Mouse (Mus musculus) spleen, adult 2 months (tissue): ENCODE measurements around the gene Casr. TPM values are rescaled to one million over a fixed set of nuclear protein-coding genes. Genes with fewer than 3 reads are reported as not detected.

Experiments used
- DNase-seq, 2 experiments: peaks; one replicate each; pipeline versions ENCODE4 v3.0.0 to v3.0.0-alpha.2; 2012 to 2021; ENCODE audit warnings: low spot score in 2 of 2, low read depth in 1 of 2
- H3K27ac ChIP-seq: fragments of 200-500 bp; 2 replicates; pipeline ENCODE4 v1.5.1; 2012; ENCODE audit warnings: low read length, inconsistent platforms; ENCODE audit not compliant: insufficient read depth
- H3K27me3 ChIP-seq: fragments of 200-500 bp; 2 replicates; pipeline ENCODE4 v1.6.1; 2012; ENCODE audit warnings: mild to moderate bottlenecking, moderate library complexity, low read length, inconsistent platforms; ENCODE audit not compliant: control insufficient read depth, insufficient read depth
- H3K36me3 ChIP-seq: fragments of 200-500 bp; 2 replicates; pipeline ENCODE4 v1.6.1; 2012; ENCODE audit warnings: mild to moderate bottlenecking, low read length, inconsistent platforms; ENCODE audit not compliant: control insufficient read depth, insufficient read depth
- H3K4me1 ChIP-seq: fragments of 200-500 bp; 2 replicates; pipeline ENCODE4 v1.6.1; 2011; ENCODE audit warnings: inconsistent platforms; ENCODE audit not compliant: control insufficient read depth, insufficient read depth, insufficient read length
- H3K4me3 ChIP-seq: fragments of 200-500 bp; 2 replicates; pipeline ENCODE4 v1.5.1; 2011; ENCODE audit warnings: mild to moderate bottlenecking, inconsistent platforms; ENCODE audit not compliant: insufficient read depth, insufficient read length; ENCODE audit errors: extremely low read depth
- CTCF ChIP-seq: fragments of 200-500 bp; IDR thresholded peaks from 2 replicates; pipeline ENCODE4 v1.5.1; 2011; ENCODE audit warnings: mild to moderate bottlenecking, inconsistent platforms; ENCODE audit not compliant: insufficient read depth, insufficient read length, insufficient replicate concordance; ENCODE audit errors: extremely low read depth
- POLR2A ChIP-seq: fragments of 200-500 bp; IDR thresholded peaks from 2 replicates; pipeline ENCODE4 v1.6.1; 2011; ENCODE audit warnings: low read depth, low read length, inconsistent platforms
- WGBS: fragments of 180-500 bp; shearing (Covaris S2); methylation state at CpG from one replicate; pipeline ENCODE4 v1.1.7; 2018; 5-methylcytosine and 5-hydroxymethylcytosine counted together
- polyA plus RNA-seq: library from polyadenylated mRNA; depleted of rRNA; stranded (reverse); fragments of >200 nt; gene quantifications from 2 replicates; pipeline ENCODE4 v1.2.3, GENCODE M21; 2012

Casr gene
- polyA plus RNA-seq, 1 experiment = 0.01 TPM

DNA sequence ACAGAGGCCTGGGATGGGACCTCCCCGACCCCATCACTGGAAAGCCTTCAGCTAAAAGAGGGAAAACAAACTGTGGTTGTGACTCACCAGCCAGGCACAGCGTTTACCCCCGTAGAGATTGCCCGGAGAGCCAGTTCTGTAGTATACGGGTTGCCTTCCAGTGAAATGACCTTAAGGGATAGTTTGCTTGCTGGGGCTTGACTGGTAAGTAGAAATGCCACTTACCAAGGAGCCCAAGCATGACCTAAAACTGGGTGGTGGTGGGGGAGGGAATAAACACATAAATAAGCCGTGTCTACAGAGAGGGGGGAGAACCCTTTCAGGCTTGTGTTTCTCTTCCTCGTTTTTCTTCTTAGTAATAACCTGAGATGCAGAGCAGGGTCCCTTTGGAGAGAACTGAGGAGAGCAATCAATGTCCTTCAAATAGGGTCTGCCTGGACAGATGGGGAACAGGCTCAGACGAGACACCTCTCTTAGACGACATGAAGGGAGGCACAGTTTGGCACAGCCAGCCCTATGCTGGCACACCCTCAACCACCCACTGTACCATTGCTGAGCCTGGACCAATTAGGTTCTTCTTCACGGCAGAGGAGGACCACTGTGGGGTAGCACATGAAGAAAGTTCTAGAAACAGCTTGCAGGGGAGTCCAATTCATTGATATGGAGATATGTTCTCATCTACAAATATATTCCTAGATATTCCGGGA is 28.8 kb downstream of the Casr start:
- TF ChIP-seq CTCF (no peak), POLR2A (no peak)
- no peak overlapping the region for H3K4me3 ChIP-seq
- no peak overlapping the region for H3K27ac ChIP-seq
- WGBS = 76% methylated on average over 11 of the region's 11 CpGs
- H3K27me3 ChIP-seq = no peaks in the 10 kb centered on the region
- no peaks in the 10 kb centered on the region for H3K36me3 ChIP-seq
- no peak for DNase-seq
- no peaks in the 10 kb centered on the region for H3K4me1 ChIP-seq

DNA sequence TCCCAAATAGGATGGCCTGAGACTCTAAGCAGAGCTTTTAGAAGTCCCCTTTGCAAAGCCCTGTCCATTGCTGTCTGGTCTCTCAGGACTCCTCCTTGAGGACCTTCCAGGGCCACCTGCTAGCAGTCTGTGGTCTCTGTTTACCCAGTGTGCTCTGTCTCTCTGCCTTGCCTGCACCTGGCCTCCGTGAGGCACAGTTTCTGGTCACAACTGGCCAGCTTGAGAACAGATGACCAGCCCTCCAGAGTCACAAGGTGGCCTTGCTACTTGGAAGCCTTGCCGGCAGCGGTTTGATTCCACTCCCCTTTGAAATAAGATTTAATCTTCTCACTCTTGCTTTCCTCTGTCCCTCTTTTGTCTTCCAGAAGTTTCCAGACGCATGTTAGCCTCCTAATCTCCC is 29.9 kb downstream of the Casr start:
- DNase-seq = no peak
- Histone ChIP-seq H3K27me3 (no peaks in the 10 kb centered on the region), H3K36me3 (no peaks in the 10 kb centered on the region), H3K4me3 (no peak overlapping the region), H3K27ac (no peak overlapping the region), H3K4me1 (no peaks in the 10 kb centered on the region)
- WGBS = 86% methylated on average over 4 of the region's 4 CpGs
- TF ChIP-seq CTCF = no peak
- no peak for TF ChIP-seq POLR2A

DNA sequence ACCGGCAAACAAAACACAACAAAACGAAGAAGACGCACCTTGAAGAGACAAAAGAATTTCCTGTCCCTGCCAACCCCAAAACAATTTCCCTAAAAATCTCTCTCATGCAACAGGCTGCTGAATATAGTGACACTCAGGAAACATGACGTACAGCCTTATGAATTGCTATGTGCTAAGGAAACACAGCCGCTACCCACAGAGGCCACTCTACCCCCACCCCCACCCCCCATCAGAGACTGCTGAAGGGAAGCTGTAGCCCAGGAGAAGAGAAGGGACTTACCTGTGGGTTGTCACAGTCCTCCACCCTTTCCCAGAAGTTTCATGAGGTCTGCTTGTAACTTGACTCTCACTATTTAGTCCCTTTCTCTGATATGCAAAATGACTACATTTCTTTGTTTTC is 30.3 kb downstream of the Casr start:
- Histone ChIP-seq H3K27me3 (no peaks in the 10 kb centered on the region), H3K36me3 (no peaks in the 10 kb centered on the region), H3K4me3 (no peak overlapping the region), H3K27ac (no peak overlapping the region), H3K4me1 (no peaks in the 10 kb centered on the region)
- DNase-seq = no peak
- no peak for TF ChIP-seq CTCF
- no peak for TF ChIP-seq POLR2A
- 23% methylated on average over 5 of the region's 5 CpGs for WGBS

DNA sequence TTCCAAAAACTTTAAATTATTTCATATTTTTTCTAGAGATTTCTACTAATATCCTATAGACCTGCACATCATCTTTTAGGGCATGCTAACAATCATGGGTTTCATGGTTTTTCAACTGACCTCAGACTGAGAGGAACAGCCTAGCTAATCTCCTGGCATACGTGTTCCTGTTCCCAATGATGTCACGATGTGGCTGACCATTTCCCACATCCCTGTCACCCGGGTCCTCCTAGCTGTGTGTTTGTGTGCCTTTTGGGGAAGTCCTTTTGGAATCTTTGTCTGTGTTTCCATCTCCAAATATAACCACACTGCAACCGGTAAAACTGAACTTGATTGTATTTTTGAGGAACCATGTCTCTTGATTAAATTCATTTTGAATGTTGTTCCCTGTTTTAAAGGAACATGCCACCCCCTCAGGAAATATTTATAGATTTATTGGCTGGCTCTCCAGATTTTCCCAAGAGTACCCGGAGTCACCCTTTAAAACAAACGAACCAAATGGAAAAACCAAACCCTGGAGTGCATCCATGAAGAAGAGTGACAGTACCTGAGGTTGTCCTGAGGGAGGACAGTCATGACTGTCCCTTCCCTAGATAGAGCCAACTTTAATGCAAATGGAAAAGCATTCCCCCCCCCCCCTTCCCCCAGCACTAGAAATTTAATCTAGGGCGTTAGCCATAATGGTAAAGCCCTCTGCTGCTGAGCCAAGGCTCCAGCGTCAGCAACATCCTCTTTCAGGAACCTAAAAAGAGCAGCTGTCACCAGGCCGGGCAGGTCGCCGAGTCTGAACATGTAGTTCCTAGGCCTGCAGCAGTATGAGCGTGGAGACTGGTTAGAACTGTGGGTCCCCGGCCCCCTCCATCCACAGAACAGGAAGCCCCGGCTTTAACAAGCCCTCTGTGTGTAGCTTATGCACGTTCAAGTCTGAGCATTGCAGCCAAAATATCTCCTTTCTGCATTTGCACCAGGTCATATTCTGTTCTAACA is 31.1 kb downstream of the Casr start:
- 21% methylated on average over 15 of the region's 15 CpGs for WGBS
- DNase-seq = no peak
- Histone ChIP-seq H3K36me3 (no peaks in the 10 kb centered on the region), H3K4me1 (no peaks in the 10 kb centered on the region), H3K27ac (no peak overlapping the region), H3K4me3 (no peak overlapping the region), H3K27me3 (no peaks in the 10 kb centered on the region)
- TF ChIP-seq POLR2A (no peak), CTCF (no peak)

DNA sequence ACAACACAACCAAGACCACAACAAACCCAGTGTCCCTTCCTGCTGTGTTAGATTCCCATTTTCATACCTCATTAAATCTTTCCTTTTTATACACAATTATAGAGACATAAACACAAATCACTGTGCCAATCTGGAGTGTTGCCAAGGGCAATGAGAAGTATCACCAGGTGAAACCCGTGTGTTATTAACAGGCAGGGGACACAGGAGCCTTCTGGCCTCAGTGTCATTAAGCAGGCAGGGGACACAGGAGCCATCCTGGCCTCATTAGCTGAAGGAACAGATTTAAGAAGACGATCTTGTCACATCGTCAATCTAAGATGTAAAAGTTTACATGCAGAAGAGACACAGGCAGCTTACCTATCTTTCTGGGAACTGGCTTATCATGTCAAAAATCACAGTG is 33.1 kb downstream of the Casr start:
- H3K27me3 ChIP-seq = no peaks in the 10 kb centered on the region
- DNase-seq = no peak
- no peaks in the 10 kb centered on the region for H3K36me3 ChIP-seq
- no peaks in the 10 kb centered on the region for H3K4me1 ChIP-seq
- TF ChIP-seq POLR2A = no peak
- TF ChIP-seq CTCF = no peak
- no peak overlapping the region for H3K4me3 ChIP-seq
- no peak overlapping the region for H3K27ac ChIP-seq
- WGBS = 90% methylated on average over 3 of the region's 3 CpGs

DNA sequence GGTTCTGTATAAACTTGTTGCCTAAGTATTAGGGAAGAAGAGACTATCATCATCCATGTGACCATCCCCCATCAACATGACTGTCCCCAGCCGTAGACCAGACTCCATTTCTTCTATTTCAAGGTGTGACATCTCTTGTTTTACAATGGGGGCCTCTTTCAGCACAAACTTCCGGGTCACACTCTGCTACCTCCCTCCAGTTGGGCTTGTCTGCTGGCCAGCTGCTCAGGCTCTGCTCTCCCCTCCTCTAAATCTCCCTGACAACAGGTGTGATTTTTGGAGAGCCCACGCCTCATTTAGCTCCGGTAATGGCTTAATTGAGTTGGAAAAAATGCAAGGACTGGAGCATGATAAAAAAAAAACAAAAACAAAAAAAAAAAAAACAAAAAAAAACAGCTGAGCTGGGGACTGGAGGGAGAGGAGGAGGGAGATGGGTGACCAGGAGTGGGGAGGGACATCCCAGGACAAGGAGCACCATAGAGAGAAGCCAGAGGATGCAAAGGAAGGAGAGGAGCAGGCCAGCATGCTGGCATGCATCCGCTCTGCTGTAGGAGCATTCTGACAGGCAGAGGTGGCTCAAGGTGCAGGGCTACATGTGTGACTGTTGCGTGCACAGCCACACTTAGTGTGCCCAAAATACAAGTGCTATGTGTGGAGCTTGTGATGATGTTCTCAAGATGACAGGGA is 35.2 kb downstream of the Casr start:
- 83% methylated on average over 6 of the region's 6 CpGs for WGBS
- DNase-seq = no peak
- no peak overlapping the region for H3K4me3 ChIP-seq
- H3K4me1 ChIP-seq = no peaks in the 10 kb centered on the region
- TF ChIP-seq POLR2A = no peak
- TF ChIP-seq CTCF = no peak
- H3K27ac ChIP-seq = no peak overlapping the region
- H3K36me3 ChIP-seq = no peaks in the 10 kb centered on the region
- H3K27me3 ChIP-seq = no peaks in the 10 kb centered on the region
